Mouse (Mus musculus) embryonic facial prominence, embryonic 12.5 days (tissue): ENCODE measurements at regions not wholly inside any gene's neighbourhood (a gene's known extent, or its start where the extent isn't known, plus 50 kb on each side); places are given as distances from the start of the nearest gene placed in this dataset.

Source experiments
- ATAC-seq: fragments of 200-750 bp; cut with Nextera tagmentation; 2 replicates; pipeline ENCODE4 v1.8.0; 2017; ENCODE audit not compliant: insufficient number of reproducible peaks, insufficient read depth, low FRiP score, low TSS enrichment
- H3K27ac ChIP-seq: fragments of 300-500 bp; sonication (generic); 2 replicates; pipeline ENCODE4 v1.5.1; 2016; ENCODE audit warnings: mild to moderate bottlenecking
- H3K27me3 ChIP-seq: fragments of 300-500 bp; sonication (generic); 2 replicates; pipeline ENCODE4 v1.6.1; 2016; ENCODE audit warnings: mild to moderate bottlenecking, moderate library complexity
- H3K36me3 ChIP-seq: fragments of 300-500 bp; sonication (generic); 2 replicates; pipeline ENCODE4 v1.6.1; 2016; ENCODE audit warnings: mild to moderate bottlenecking
- H3K4me1 ChIP-seq: fragments of 300-500 bp; sonication (generic); 2 replicates; pipeline ENCODE4 v1.6.1; 2016
- H3K4me2 ChIP-seq: fragments of 300-500 bp; sonication (generic); replicated peaks from 2 replicates; pipeline ENCODE4 v1.6.1; 2016; ENCODE audit warnings: mild to moderate bottlenecking, moderate library complexity
- H3K4me3 ChIP-seq: fragments of 300-500 bp; sonication (generic); 2 replicates; pipeline ENCODE4 v1.5.1; 2016; ENCODE audit warnings: mild to moderate bottlenecking
- H3K9ac ChIP-seq: fragments of 300-500 bp; sonication (generic); 2 replicates; pipeline ENCODE4 v1.6.1; 2016; ENCODE audit warnings: mild to moderate bottlenecking, moderate library complexity
- H3K9me3 ChIP-seq: fragments of 300-500 bp; sonication (generic); 2 replicates; pipeline ENCODE4 v1.6.1; 2016; ENCODE audit warnings: mild to moderate bottlenecking, moderate library complexity
- WGBS: fragments of 180-500 bp; shearing (Covaris S2); methylation state at CpG from one replicate; pipeline ENCODE4 v1.1.7; 2016; 5-methylcytosine and 5-hydroxymethylcytosine counted together

- no peak overlapping the region for H3K9ac ChIP-seq
- ATAC-seq: no peak
- H3K4me2 ChIP-seq: no peak overlapping the region
- no peaks in the 10 kb centered on the region for H3K4me1 ChIP-seq
- WGBS: 84% methylated on average over 9 of the region's 9 CpGs
- no peaks in the 10 kb centered on the region for H3K9me3 ChIP-seq
- H3K27me3 ChIP-seq: no peaks in the 10 kb centered on the region
- no peaks in the 10 kb centered on the region for H3K36me3 ChIP-seq
- H3K27ac ChIP-seq: no peak overlapping the region
- H3K4me3 ChIP-seq: no peak overlapping the region
These were observed 360.7 kb upstream of the Pdcd1 start for GRCm38 (mm10) chr1:94413043-94413442.

GRCm38 (mm10) chr1:94366606-94367005 lies 314.3 kb upstream of the Pdcd1 start:
- 91% methylated on average over 1 of the region's 1 CpGs for WGBS
- Histone ChIP-seq H3K4me3 (no peak overlapping the region), H3K36me3 (no peaks in the 10 kb centered on the region), H3K9me3 (no peaks in the 10 kb centered on the region), H3K27ac (no peak overlapping the region), H3K4me1 (no peaks in the 10 kb centered on the region), H3K9ac (no peak overlapping the region), H3K4me2 (no peak overlapping the region), H3K27me3 (no peaks in the 10 kb centered on the region)
- no peak for ATAC-seq

GRCm38 (mm10) chr1:94356996-94357395 lies 304.6 kb upstream of the Pdcd1 start:
- no peak overlapping the region for H3K27ac ChIP-seq
- no peaks in the 10 kb centered on the region for H3K27me3 ChIP-seq
- no peak overlapping the region for H3K4me2 ChIP-seq
- no peak overlapping the region for H3K9ac ChIP-seq
- ATAC-seq: no peak
- no peaks in the 10 kb centered on the region for H3K36me3 ChIP-seq
- WGBS: 61% methylated on average over 1 of the region's 1 CpGs
- no peaks in the 10 kb centered on the region for H3K9me3 ChIP-seq
- H3K4me3 ChIP-seq: no peak overlapping the region
- no peaks in the 10 kb centered on the region for H3K4me1 ChIP-seq

GRCm38 (mm10) chr1:94355873-94356272 lies 303.5 kb upstream of the Pdcd1 start:
- ATAC-seq: no peak
- 49% methylated on average over 3 of the region's 3 CpGs for WGBS
- no peaks in the 10 kb centered on the region for H3K9me3 ChIP-seq

GRCm38 (mm10) chr1:94342576-94342975 lies 290.2 kb upstream of the Pdcd1 start:
- Histone ChIP-seq H3K27ac (no peak overlapping the region), H3K9ac (no peak overlapping the region), H3K4me1 (no peaks in the 10 kb centered on the region), H3K36me3 (no peaks in the 10 kb centered on the region), H3K27me3 (no peaks in the 10 kb centered on the region), H3K4me3 (no peak overlapping the region), H3K4me2 (no peak overlapping the region), H3K9me3 (no peaks in the 10 kb centered on the region)
- ATAC-seq: no peak
- WGBS: 82% methylated on average over 2 of the region's 2 CpGs

More at GRCm38 (mm10) chr1:94355873-94356272, 303.5 kb upstream of the Pdcd1 start:
- Histone ChIP-seq H3K4me1 (no peaks in the 10 kb centered on the region), H3K27me3 (no peaks in the 10 kb centered on the region), H3K9ac (no peak overlapping the region), H3K27ac (no peak overlapping the region), H3K4me2 (no peak overlapping the region), H3K4me3 (no peak overlapping the region), H3K36me3 (no peaks in the 10 kb centered on the region)

- no peak for ATAC-seq
- no peaks in the 10 kb centered on the region for H3K27me3 ChIP-seq
- no peaks in the 10 kb centered on the region for H3K36me3 ChIP-seq
- WGBS: 89% methylated on average over 3 of the region's 3 CpGs
- H3K4me3 ChIP-seq: no peak overlapping the region
- no peaks in the 10 kb centered on the region for H3K9me3 ChIP-seq
- H3K9ac ChIP-seq: no peak overlapping the region
- no peak overlapping the region for H3K4me2 ChIP-seq
- no peaks in the 10 kb centered on the region for H3K4me1 ChIP-seq
- no peak overlapping the region for H3K27ac ChIP-seq
These were observed 288.9 kb upstream of the Pdcd1 start for GRCm38 (mm10) chr1:94341237-94341636.

GRCm38 (mm10) chr1:94318029-94318428 lies 265.7 kb upstream of the Pdcd1 start:
- no peak for ATAC-seq
- Histone ChIP-seq H3K4me2 (no peak overlapping the region), H3K9ac (no peak overlapping the region), H3K9me3 (no peaks in the 10 kb centered on the region), H3K4me1 (no peaks in the 10 kb centered on the region), H3K36me3 (no peaks in the 10 kb centered on the region), H3K4me3 (no peak overlapping the region), H3K27ac (no peak overlapping the region), H3K27me3 (no peaks in the 10 kb centered on the region)

GRCm38 (mm10) chr1:94298395-94298794 lies 246.0 kb upstream of the Pdcd1 start:
- H3K4me1 ChIP-seq: no peaks in the 10 kb centered on the region
- no peaks in the 10 kb centered on the region for H3K27me3 ChIP-seq
- H3K4me2 ChIP-seq: no peak overlapping the region
- H3K9ac ChIP-seq: no peak overlapping the region
- 70% methylated on average over 1 of the region's 1 CpGs for WGBS
- H3K4me3 ChIP-seq: no peak overlapping the region
- no peak overlapping the region for H3K27ac ChIP-seq
- H3K9me3 ChIP-seq: no peaks in the 10 kb centered on the region
- ATAC-seq: no peak
- H3K36me3 ChIP-seq: no peaks in the 10 kb centered on the region

GRCm38 (mm10) chr1:94272569-94272968 lies 220.2 kb upstream of the Pdcd1 start:
- H3K27ac ChIP-seq: no peak overlapping the region
- H3K27me3 ChIP-seq: no peaks in the 10 kb centered on the region
- no peak for ATAC-seq
- H3K4me3 ChIP-seq: no peak overlapping the region
- H3K9ac ChIP-seq: no peak overlapping the region
- no peaks in the 10 kb centered on the region for H3K36me3 ChIP-seq
- WGBS: 66% methylated on average over 4 of the region's 4 CpGs
- no peaks in the 10 kb centered on the region for H3K4me1 ChIP-seq
- no peaks in the 10 kb centered on the region for H3K9me3 ChIP-seq
- no peak overlapping the region for H3K4me2 ChIP-seq

GRCm38 (mm10) chr1:94263313-94263712 lies 211.0 kb upstream of the Pdcd1 start:
- no peak overlapping the region for H3K4me3 ChIP-seq
- H3K4me1 ChIP-seq: no peaks in the 10 kb centered on the region
- 71% methylated on average over 8 of the region's 8 CpGs for WGBS
- H3K4me2 ChIP-seq: no peak overlapping the region
- H3K27ac ChIP-seq: no peak overlapping the region
- no peaks in the 10 kb centered on the region for H3K36me3 ChIP-seq
- no peaks in the 10 kb centered on the region for H3K9me3 ChIP-seq
- no peaks in the 10 kb centered on the region for H3K27me3 ChIP-seq
- no peak overlapping the region for H3K9ac ChIP-seq
- no peak for ATAC-seq

- Histone ChIP-seq H3K27ac (no peak overlapping the region), H3K4me1 (no peaks in the 10 kb centered on the region), H3K9ac (no peak overlapping the region), H3K9me3 (no peaks in the 10 kb centered on the region), H3K4me3 (no peak overlapping the region), H3K27me3 (no peaks in the 10 kb centered on the region), H3K4me2 (no peak overlapping the region), H3K36me3 (no peaks in the 10 kb centered on the region)
- 47% methylated on average over 1 of the region's 1 CpGs for WGBS
- ATAC-seq: no peak
These were observed 183.1 kb upstream of the Pdcd1 start for GRCm38 (mm10) chr1:94235426-94235825.

GRCm38 (mm10) chr1:94221006-94221405 lies 168.7 kb upstream of the Pdcd1 start:
- no peak overlapping the region for H3K4me2 ChIP-seq
- no peak overlapping the region for H3K27ac ChIP-seq
- H3K27me3 ChIP-seq: no peaks in the 10 kb centered on the region
- WGBS: 35% methylated on average over 3 of the region's 3 CpGs
- ATAC-seq: no peak
- H3K36me3 ChIP-seq: no peaks in the 10 kb centered on the region
- H3K9ac ChIP-seq: no peak overlapping the region
- H3K9me3 ChIP-seq: no peaks in the 10 kb centered on the region
- H3K4me3 ChIP-seq: no peak overlapping the region
- no peaks in the 10 kb centered on the region for H3K4me1 ChIP-seq

GRCm38 (mm10) chr1:94217407-94217806 lies 165.1 kb upstream of the Pdcd1 start:
- Histone ChIP-seq H3K9me3 (no peaks in the 10 kb centered on the region), H3K4me3 (no peak overlapping the region), H3K36me3 (no peaks in the 10 kb centered on the region), H3K27me3 (no peaks in the 10 kb centered on the region), H3K4me1 (no peaks in the 10 kb centered on the region), H3K4me2 (no peak overlapping the region), H3K27ac (no peak overlapping the region), H3K9ac (no peak overlapping the region)
- no peak for ATAC-seq
- WGBS: 62% methylated on average over 2 of the region's 2 CpGs
